ENCODE assay signal across 8 mouse cellular contexts in the genomic region with DNA sequence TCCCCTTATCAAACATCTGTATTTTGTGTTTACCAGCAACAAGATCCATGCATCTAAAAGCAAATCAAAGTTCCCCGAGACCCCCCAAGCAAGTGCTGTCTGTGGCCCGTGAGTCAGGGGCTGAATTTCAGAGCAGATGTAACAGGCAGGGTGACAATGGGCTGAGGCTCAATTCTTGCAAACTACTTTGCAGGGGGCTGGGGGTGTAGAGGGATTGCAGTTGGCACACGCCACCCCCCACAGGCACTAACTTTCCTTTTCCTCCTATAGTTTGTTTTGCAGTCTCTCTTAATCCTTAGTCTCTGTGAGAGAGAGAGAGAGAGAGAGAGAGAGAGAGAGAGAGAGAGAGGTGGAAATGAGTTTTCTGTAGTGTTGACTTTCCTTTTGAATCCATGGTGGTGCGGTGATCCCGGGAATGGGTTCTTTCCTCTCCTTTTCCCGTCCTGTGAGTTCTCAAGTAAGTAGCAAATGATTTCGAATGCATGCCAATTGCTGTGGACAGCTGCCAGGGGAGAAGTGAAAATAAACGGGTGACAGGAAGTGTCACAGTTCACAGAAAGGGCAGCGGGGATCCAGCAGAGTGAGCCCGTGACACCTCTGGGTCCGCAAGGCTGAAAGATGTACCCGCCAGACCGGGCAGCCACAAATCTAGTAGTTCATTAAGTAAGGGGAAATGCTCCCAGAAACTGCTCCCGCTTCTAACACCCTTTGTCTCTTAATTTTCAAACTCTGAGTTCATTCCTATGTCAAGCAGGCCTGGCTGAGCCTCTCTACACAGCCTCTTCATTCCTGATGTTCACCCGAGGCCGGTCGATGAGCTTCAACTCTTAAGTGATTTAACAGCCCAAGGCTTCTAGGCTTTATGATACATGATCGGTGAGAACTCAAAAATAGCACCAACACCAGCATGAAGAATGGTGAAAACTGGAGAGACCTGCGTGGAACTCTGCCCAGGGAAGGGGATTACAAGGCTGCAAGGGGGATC.
DNase-seq lines count a peak whose midpoint lies in the region; ATAC-seq lines count a peak whose summit lies in the region.

No protein-coding gene starts in this region.

- intact Hi-C loops in heart, postnatal 14 days (cut with DNase I) = no loop called here

- ATAC-seq in megakaryocyte progenitor cell, adult 5-6 weeks (replicated peaks; ENCODE audit: poor library complexity) = peak; percentile 68

- peak; percentile 38 for DNase-seq in adrenal gland, adult 2 months
- no peak for DNase-seq in adrenal gland, postnatal 4 days (ENCODE audit: low spot score in 2 of 2)
- peak; percentile 48 for DNase-seq in embryo, embryonic 11 days
- peak; percentile 33 to 66 for DNase-seq in heart, postnatal 14 days
- DNase-seq in kidney, postnatal 36 days = peak; percentile 66 to 83
- DNase-seq in layer of hippocampus, postnatal 10 days (ENCODE audit: low spot score in 2 of 2) = no peak
- DNase-seq in thymus, postnatal 25 days = no peak

Comparison
In these comparisons a context has a peak if more than half of its experiments do, and no peak if none do; other contexts are left out.
1. DNase-seq: peak in adrenal gland, adult 2 months (single experiment), embryo, embryonic 11 days (single experiment), heart, postnatal 14 days (2 of 2) and kidney, postnatal 36 days (2 of 2); none in adrenal gland, postnatal 4 days (0 of 2), layer of hippocampus, postnatal 10 days (0 of 2) and thymus, postnatal 25 days (single experiment).